Comparison of ENCODE assay signal across 17 mouse cellular contexts in the genomic region with DNA sequence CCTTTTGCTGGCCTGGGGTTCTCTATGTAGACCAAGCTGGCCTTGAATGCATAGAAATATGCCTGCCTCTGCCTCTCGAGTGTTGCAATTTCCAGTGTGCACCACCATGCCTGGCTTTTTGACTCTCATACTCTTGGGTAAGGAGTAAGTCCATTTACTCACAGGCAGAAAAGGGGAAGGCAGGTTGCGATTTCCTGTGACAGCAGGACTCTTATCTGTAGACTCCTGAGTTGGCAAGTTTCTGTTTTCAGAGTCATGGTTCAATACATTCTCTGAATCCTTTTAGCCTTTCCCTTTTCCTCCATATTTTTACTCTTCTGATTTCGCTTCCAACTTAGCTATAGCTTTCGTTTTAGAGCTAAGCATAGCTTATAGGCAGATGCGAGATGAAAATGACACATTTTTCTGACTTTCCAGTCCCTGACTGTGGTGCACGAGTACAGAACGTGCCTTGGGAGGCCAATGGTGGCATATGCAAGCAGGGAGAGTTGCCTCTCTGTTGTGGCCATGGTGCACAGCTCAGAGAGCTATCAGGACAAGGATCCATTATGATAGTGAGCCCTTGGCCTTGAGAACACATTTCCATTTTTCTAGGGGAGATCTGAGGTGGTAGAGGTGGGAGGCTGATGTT. TPM values are rescaled to one million over a fixed set of nuclear protein-coding genes. Genes with fewer than 3 reads are reported as not detected.
A peak's percentile ranks its signal among the peaks of the same experiment; 100 is the strongest.
DNase-seq lines count a peak whose midpoint lies in the region; ATAC-seq and TF ChIP-seq lines count a peak whose summit lies in the region.
"Had no signal": no experiment of that assay in that cellular context is flagged by ENCODE, and none has a peak within 500 bp of the region (broad histone marks: within the 10 kb centered on the region; RNA-seq: fewer than 3 reads in every experiment).

No protein-coding gene starts in this region.

- H3K4me2 ChIP-seq in liver, embryonic 12.5 days, result peak overlapping the region; percentile 64
- H3K4me2 ChIP-seq in myocyte (ENCODE audit: low read depth), result peak overlapping the region; percentile 5
- H3K4me2 ChIP-seq: forebrain, embryonic 12.5 days had no signal

- 74% methylated on average over 7 of the region's 7 CpGs for WGBS in heart, embryonic 10.5 days
- 38% methylated on average over 7 of the region's 7 CpGs for WGBS in liver, embryonic 12.5 days (ENCODE audit: insufficient replicate concordance)

- no peak overlapping the region for H3ac ChIP-seq in myocyte (ENCODE audit: control insufficient read depth, insufficient read length)

- H3K79me2 ChIP-seq in myocyte (ENCODE audit: control insufficient read depth, insufficient read depth), result peaks cover 19% of the 10 kb centered on the region

- peak overlapping the region; percentile 60 for H3K9ac ChIP-seq in liver, embryonic 12.5 days
- H3K9ac ChIP-seq: forebrain, embryonic 12.5 days had no signal

- no peak overlapping the region for H3K4me3 ChIP-seq in heart, embryonic 10.5 days
- 0 out of 2 replicates have a peak overlapping the region, but pooled peaks have one; percentile 9 for H3K4me3 ChIP-seq in liver, embryonic 12.5 days
- no peak overlapping the region for H3K4me3 ChIP-seq in myocyte
- H3K4me3 ChIP-seq: embryonic facial prominence, embryonic 10.5 days; forebrain, embryonic 12.5 days had no signal

- peak overlapping the region; percentile 72; the same call in 1 of the 2 replicates for H3K27ac ChIP-seq in heart, embryonic 10.5 days
- H3K27ac ChIP-seq in liver, embryonic 12.5 days, result peak overlapping the region; percentile 100
- H3K27ac ChIP-seq: embryonic facial prominence, embryonic 10.5 days; forebrain, embryonic 12.5 days had no signal

- H3K36me3 ChIP-seq in heart, embryonic 10.5 days, result no peaks in the 10 kb centered on the region
- no peaks in the 10 kb centered on the region for H3K36me3 ChIP-seq in liver, embryonic 12.5 days
- no peaks in the 10 kb centered on the region for H3K36me3 ChIP-seq in myocyte (ENCODE audit: control insufficient read depth, insufficient read depth)
- H3K36me3 ChIP-seq: embryonic facial prominence, embryonic 10.5 days; forebrain, embryonic 12.5 days had no signal

- DNase-seq in heart, embryonic 10.5 days (ENCODE audit: low spot score), result no peak
- DNase-seq in heart, adult 9 months (ENCODE audit: low spot score in 2 of 2), result no peak
- DNase-seq in c-Kit-negative CD71-positive TER-119-positive erythroid progenitor cells, embryonic 14.5 days (ENCODE audit: low read depth, low spot score), result peak; percentile 70
- no peak for DNase-seq in natural killer cell, adult 2 months (ENCODE audit: low spot score in 2 of 2)
- no peak for DNase-seq in kidney, postnatal 25 days
- DNase-seq in right cerebral cortex, postnatal 14 days, result no peak
- DNase-seq: adrenal gland, adult 8-10 months; cerebellum, adult 11-12 months; gastrocnemius, postnatal 14 days; lung, postnatal 10 days; thymus, postnatal 25 days had no signal

- no peaks in the 10 kb centered on the region for H3K27me3 ChIP-seq in heart, embryonic 10.5 days (ENCODE audit: insufficient read depth, poor library complexity, severe bottlenecking)
- no peaks in the 10 kb centered on the region for H3K27me3 ChIP-seq in liver, embryonic 12.5 days (replicated peaks)
- H3K27me3 ChIP-seq in myocyte (ENCODE audit: control insufficient read depth, insufficient read depth, insufficient read length), result no peaks in the 10 kb centered on the region
- H3K27me3 ChIP-seq: forebrain, embryonic 12.5 days had no signal

- H3K9me3 ChIP-seq in heart, embryonic 10.5 days, result no peaks in the 10 kb centered on the region
- no peaks in the 10 kb centered on the region for H3K9me3 ChIP-seq in liver, embryonic 12.5 days (replicated peaks)
- H3K9me3 ChIP-seq: embryonic facial prominence, embryonic 10.5 days; forebrain, embryonic 12.5 days had no signal

- H3K4me1 ChIP-seq in heart, embryonic 10.5 days, result peaks cover 22% of the 10 kb centered on the region; the same call in 1 of the 2 replicates
- H3K4me1 ChIP-seq in liver, embryonic 12.5 days, result peaks cover 51% of the 10 kb centered on the region

- no peak for TF ChIP-seq POLR2A in myocyte (IDR thresholded peaks at IDR 0.05; ENCODE audit: insufficient read length, low read depth)

- peak; percentile 36; the same call in 1 of the 2 replicates for ATAC-seq in liver, embryonic 12.5 days
- ATAC-seq: intestine, postnatal 0 days; Patski had no signal

TF ChIP-seq in myocyte, 11 proteins besides CTCF, POLR2A, EP300 and RAD21:
- TF ChIP-seq REST (IDR thresholded peaks at IDR 0.05; ENCODE audit: insufficient read depth, insufficient read length) (no peak), TCF3 (IDR thresholded peaks at IDR 0.05; ENCODE audit: insufficient read length, low read depth) (no peak), E2F4 (IDR thresholded peaks at IDR 0.05; ENCODE audit: insufficient read depth) (no peak), TCF12 (IDR thresholded peaks at IDR 0.05; ENCODE audit: insufficient read depth, poor library complexity, severe bottlenecking) (no peak), MYOG (IDR thresholded peaks at IDR 0.05; ENCODE audit: control insufficient read depth in 1 of 3, insufficient read depth in 1 of 3, insufficient read length in 2 of 3, low read depth in 2 of 3) (no peak), MAX (IDR thresholded peaks at IDR 0.05; ENCODE audit: low read depth) (no peak)

RNA-seq across cellular contexts. Expression of a gene that starts 2.7 kb away (rescaled TPM):
- 22.3 and 24.5 TPM in 2 replicates for polyA plus RNA-seq in heart, embryonic 10.5 days (2016; fragmentation: Nextera tagmentation; extraction: Ambion mirVana)
- polyA plus RNA-seq in liver, embryonic 12.5 days (2016; fragmentation: Nextera tagmentation; extraction: Ambion mirVana), result 35.8 and 37.9 TPM in 2 replicates
- 9.9 TPM for polyA plus RNA-seq in myocyte (2012; fragmentation: generic; extraction: Trizol)
